Mouse (Mus musculus) activated CD4-positive, CD25-positive, alpha-beta regulatory T cell, adult 4 months (primary cell): ENCODE measurements around the gene Serpinb9b. TPM values are rescaled to one million over a fixed set of nuclear protein-coding genes. Genes with fewer than 3 reads are reported as not detected.

Source experiments
- polyA plus RNA-seq, 2 experiments: library from polyadenylated mRNA; unstranded; fragments of 100-300 nt; shearing (Covaris generic); gene quantifications; one replicate each; pipeline ENCODE4 v1.2.1; 2017

Gene Serpinb9b
- polyA plus RNA-seq, 2 experiments from 2014 or later: 0.15 TPM; not detected in 1

Other genes starting within 250 kb of the Serpinb9b start
- not detected for gene Mylk4, start 243.5 kb upstream of the Serpinb9b start, polyA plus RNA-seq
- gene Wrnip1, start 225.4 kb upstream of the Serpinb9b start, polyA plus RNA-seq: 1 to 10 TPM; 6.6 to 7.3 TPM
- not detected for gene D930007J09Rik, start 224.6 kb upstream of the Serpinb9b start, polyA plus RNA-seq
- gene Serpinb1a, start 176.2 kb upstream of the Serpinb9b start, polyA plus RNA-seq: 10 to 100 TPM; 20.2 to 24.3 TPM
- gene Serpinb1c, start 129.2 kb upstream of the Serpinb9b start, polyA plus RNA-seq: not detected
- gene Serpinb6b, start 62.2 kb upstream of the Serpinb9b start, polyA plus RNA-seq: 10 to 100 TPM; 35.6 to 41.4 TPM
- 10 to 100 TPM; 17.0 to 20.8 TPM for gene Serpinb9, start 24.2 kb upstream of the Serpinb9b start, polyA plus RNA-seq
- not detected for gene Serpinb1b, start 51.2 kb downstream of the Serpinb9b start, polyA plus RNA-seq
- gene Serpinb9c, start 132.3 kb downstream of the Serpinb9b start, polyA plus RNA-seq: not detected
- gene Serpinb9d, start 165.5 kb downstream of the Serpinb9b start, polyA plus RNA-seq: not detected
- not detected for gene Serpinb9e, start 222.2 kb downstream of the Serpinb9b start, polyA plus RNA-seq